Mouse (Mus musculus): ENCODE data around the gene Ptpn3. TPM values are rescaled to one million over a fixed set of nuclear protein-coding genes. Genes with fewer than 3 reads are reported as not detected.
"Not testable (repeated sequence)": the region's sequence is repeated elsewhere in the genome, so short reads cannot be mapped to it uniquely, and the experiment has no call there.

Gene Ptpn3
- total RNA-seq, 2 experiments from 2014 or later, result 31.6 to 36.7 TPM

DNA sequence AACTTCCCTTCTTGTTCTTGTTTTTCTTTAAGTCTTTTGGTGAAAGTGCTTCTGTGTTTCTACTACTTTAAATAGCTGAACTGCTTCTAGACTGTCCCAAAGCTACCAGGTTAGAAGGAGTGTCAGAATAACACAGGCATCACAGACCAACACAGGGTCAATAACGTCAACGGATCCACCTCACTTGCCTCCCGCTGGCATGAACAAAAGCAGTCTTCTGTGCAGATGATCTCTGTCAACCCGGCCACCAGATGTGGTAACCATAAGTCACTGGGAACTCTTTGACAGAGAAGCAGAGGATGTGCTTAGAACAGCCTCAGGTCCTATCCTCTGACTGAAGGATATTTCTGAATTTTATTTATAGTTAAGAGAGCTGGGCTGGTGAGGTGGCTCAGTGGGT is 65.9 kb downstream of the Ptpn3 start:
- intact Hi-C loops (cut with DNase I), result no loop called here
- no peak for DNase-seq (ENCODE audit: low spot score)

GRCm38 (mm10) chr4:57234348-57234747 is 67.3 kb downstream of the Ptpn3 start:
- intact Hi-C loops (cut with DNase I), result no loop called here
- no peak for DNase-seq (ENCODE audit: low spot score)

GRCm38 (mm10) chr4:57232439-57232838 is 69.2 kb downstream of the Ptpn3 start:
- intact Hi-C loops (cut with DNase I), result no loop called here
- DNase-seq (ENCODE audit: low spot score), result no peak

GRCm38 (mm10) chr4:57231323-57231722 is 70.3 kb downstream of the Ptpn3 start:
- intact Hi-C loops (cut with DNase I), result no loop called here

DNA sequence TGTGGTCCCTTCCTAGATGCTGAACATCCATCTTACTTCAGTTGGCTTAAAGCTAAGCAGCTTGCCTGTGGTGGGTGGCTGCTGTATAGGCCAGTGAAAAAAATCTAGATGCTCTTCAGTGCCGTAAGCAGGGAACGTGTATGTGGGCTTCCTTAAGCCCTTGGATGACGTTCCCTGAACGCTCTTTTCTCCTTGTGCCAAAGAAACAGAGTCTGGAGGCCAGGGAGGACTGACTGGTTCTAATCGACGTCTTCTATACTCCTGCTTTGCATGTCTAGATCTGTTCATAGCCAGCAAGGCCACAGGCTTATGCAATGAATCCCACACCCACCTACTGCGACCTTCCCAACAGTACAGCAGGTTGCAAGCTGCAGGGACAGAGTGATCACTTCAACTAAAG is 71.3 kb downstream of the Ptpn3 start:
- DNase-seq (ENCODE audit: low spot score), result no peak
- intact Hi-C loops (cut with DNase I), result no loop called here

More at GRCm38 (mm10) chr4:57231323-57231722, 70.3 kb downstream of the Ptpn3 start:
- no peak for DNase-seq (ENCODE audit: low spot score)

- intact Hi-C loops (cut with DNase I), result no loop called here
Observed at GRCm38 (mm10) chr4:57228601-57229520, 72.8 kb downstream of the Ptpn3 start.

DNA sequence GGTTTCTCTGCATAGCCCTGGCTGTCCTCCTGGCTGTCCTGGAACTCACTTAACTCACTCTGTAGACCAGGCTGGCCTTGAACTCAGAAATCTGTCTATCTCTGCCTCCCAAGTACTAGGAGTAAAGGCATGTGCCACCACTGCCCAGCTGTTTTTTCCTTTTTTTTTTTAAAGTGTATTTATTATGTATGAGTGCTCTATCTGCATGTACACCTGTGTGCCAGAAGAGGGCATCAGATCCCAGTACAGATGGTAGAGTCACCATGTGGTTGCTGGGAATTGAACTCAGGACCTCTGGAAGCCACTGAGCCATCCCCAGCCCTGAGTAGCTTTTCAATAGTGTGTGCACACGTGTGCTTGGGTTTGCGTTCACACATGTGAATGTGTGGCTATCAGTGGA is 76.9 kb downstream of the Ptpn3 start:
- intact Hi-C loops (cut with DNase I), result no loop called here
- no peak for DNase-seq (ENCODE audit: low spot score)

More at GRCm38 (mm10) chr4:57228601-57229520, 72.8 kb downstream of the Ptpn3 start:
- DNase-seq (ENCODE audit: low spot score), result no peak

DNA sequence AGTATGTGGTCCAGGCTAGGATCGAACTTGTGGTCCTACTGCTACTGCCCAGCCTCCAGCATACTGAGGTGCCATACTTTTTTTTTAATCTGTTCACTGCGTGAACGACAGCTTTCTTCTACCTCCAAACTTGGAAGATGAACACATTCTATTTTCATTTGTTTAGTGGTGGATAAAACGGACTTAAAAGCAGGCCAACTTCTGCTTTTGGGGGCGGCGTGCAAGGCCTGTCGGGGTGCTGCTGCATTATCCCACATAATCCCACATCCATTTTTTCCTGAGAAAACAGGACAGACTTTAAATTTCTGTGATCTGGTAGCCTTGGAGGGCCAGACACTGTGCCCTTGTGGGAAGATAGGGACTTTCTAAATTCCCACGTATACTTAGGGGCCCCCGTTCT is 83.9 kb downstream of the Ptpn3 start:
- intact Hi-C loops (cut with DNase I), result no loop called here
- no peak for DNase-seq (ENCODE audit: low spot score)

DNA sequence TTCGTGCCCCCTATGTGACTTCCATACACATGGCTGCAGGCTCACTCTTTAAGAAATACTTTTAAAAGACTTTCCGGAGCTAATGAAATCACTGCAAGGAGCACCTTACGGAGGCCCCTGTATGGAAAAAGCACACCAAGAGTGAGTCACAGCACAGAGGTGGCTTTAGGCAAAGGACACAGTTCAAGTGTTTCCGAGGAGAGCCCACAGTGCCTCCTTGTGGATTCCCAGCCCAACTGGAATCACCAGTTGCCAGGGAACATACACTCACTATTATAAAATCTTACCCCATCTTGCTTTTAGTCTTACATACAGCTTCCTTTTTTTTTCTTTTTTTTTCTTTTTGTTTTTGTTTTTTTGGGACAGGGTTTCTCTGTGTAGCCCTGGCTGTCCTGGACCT is 85.1 kb downstream of the Ptpn3 start:
- intact Hi-C loops (cut with DNase I), result no loop called here
- no peak for DNase-seq (ENCODE audit: low spot score)

- intact Hi-C loops (cut with DNase I), result no loop called here
- DNase-seq (ENCODE audit: low spot score), result no peak
Observed at GRCm38 (mm10) chr4:57214852-57215251, 86.8 kb downstream of the Ptpn3 start.

- no peak for DNase-seq (ENCODE audit: low spot score)
- intact Hi-C loops (cut with DNase I), result no loop called here
Observed at GRCm38 (mm10) chr4:57214114-57214513, 87.5 kb downstream of the Ptpn3 start.

- intact Hi-C loops (cut with DNase I), result no loop called here
- no peak for DNase-seq (ENCODE audit: low spot score)
Observed at GRCm38 (mm10) chr4:57211706-57212105, 89.9 kb downstream of the Ptpn3 start.

DNA sequence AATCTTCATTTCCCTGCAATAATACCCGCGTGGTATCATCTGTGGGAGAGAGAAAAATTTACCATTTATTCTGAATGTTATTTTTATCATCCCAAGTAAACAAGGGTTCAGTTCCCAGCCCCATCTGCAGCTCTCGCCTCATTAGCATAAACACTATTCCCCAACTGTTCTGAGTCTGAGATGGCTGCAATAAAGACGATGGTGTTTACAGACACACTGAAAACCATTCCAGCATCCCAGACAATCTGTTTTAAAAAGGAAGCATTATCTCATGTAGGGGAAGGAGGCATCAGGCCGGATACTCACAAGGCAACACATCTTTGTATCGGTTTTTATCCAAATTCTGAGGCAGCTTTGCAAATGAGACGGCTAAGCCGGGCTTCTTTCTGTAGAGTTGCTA is 95.7 kb downstream of the Ptpn3 start:
- no peak for DNase-seq (ENCODE audit: low spot score)
- intact Hi-C loops (cut with DNase I), result no loop called here

DNA sequence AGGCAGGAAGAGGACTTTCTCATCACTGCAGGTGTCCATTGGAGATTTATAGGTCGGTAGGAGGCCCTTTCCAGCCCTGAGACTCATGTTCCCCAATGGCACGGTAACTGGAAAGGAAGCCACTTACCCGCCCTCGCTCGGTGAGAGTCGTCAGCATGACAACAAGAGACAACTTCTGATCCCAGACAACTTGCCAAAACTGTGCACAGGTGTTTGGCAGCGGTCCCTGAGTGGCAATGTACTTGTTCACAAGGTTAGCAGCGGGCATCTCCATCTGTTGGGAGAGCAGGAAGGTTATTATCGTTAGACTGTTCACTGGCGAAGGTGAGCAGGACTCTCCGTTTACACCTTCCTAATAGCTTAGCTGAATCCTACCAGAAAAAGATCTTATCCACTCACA is 96.9 kb downstream of the Ptpn3 start:
- DNase-seq (ENCODE audit: low spot score), result no peak
- intact Hi-C loops (cut with DNase I), result no loop called here

DNA sequence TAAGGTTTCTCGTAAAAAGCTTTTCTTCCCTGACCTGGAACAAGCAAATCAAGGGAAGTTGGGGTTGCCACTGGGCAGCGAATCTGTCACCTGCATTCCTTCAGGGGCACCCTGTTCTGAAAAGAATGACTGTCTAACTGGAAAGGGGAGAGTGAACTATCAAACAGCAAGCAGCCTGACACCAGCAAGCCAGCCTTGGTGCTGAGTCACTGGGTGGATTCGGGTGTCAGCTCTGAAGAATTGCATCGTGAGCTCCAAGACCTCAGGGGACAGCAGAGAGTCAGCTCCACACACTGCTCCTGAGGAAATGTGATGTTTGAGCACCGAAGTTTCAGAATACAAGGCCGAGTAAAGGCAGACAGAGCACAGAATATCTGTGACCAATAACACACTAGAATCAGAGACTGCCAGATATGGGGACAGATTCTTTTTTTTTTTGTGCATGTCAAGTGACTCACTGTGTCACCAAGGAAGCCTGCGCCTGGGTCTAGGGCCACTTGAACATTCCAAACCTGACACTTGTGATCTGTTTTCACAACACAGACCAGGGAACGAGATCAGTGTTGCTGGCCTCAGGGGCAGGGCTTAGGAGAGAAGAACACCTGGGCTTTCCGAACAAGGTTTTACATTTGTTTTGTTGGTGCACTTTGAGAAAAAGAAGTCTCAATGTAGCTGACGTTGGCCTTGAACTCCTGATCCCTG is 98.8 kb downstream of the Ptpn3 start:
- intact Hi-C loops (cut with DNase I), result no loop called here
- DNase-seq (ENCODE audit: low spot score), result peak; percentile 18

DNA sequence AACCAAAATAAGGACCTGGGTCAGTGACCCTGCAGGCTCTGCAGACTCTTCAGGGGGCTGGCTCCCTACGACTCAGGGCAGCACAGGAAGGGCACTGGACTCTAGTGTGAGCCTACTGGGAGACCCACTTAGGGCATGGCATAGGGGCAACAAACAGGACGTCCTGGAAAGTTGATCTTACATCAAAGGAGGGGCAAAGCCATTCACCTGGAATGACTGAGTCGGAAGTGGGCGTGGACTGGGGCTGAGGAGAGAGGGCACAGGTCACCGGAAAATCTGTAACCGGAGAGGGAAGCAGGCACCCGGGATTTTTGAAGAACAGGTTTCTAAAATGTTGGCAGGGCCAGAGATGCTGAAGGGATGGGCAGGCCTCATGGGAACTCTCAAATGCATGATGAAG is 99.5 kb downstream of the Ptpn3 start:
- intact Hi-C loops (cut with DNase I), result no loop called here
- DNase-seq (ENCODE audit: low spot score), result no peak

DNA sequence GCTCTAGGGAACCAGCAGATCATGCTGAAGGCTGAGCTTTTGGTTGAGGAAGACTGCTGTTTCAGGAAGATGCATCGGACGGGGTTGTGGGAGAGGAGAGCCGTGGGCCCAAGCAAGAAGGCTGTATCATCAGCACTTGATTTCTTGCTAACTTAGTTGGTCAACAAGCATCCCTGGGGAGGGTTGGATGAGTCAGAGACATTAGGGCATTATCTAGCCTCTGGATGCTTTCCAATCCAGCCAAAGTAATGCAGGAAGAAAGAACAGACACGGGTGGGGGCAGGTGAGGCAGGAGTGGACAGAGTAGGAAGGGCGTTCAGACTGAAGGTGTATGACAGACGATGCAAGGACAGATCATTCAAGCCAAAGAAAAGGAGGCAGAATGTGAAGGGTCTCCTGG is 101.0 kb downstream of the Ptpn3 start:
- DNase-seq (ENCODE audit: low spot score), result no peak
- intact Hi-C loops (cut with DNase I), result no loop called here

GRCm38 (mm10) chr4:57198666-57199393 is 102.8 kb downstream of the Ptpn3 start:
- intact Hi-C loops (cut with DNase I); DNase-seq (ENCODE audit: low spot score): not testable (repeated sequence)

GRCm38 (mm10) chr4:57191543-57192283 is 109.9 kb downstream of the Ptpn3 start:
- intact Hi-C loops (cut with DNase I), result no loop called here

GRCm38 (mm10) chr4:57189881-57190280 is 111.8 kb downstream of the Ptpn3 start:
- intact Hi-C loops (cut with DNase I), result no loop called here
- no peak for DNase-seq (ENCODE audit: low spot score)

More at GRCm38 (mm10) chr4:57191543-57192283, 109.9 kb downstream of the Ptpn3 start:
- DNase-seq (ENCODE audit: low spot score), result no peak
